Mouse (Mus musculus): ENCODE data around the gene Socs1. TPM values are rescaled to one million over a fixed set of nuclear protein-coding genes. Genes with fewer than 3 reads are reported as not detected.

The Socs1 gene
- polyA plus RNA-seq (2015; fragmentation: Nextera tagmentation; extraction: Ambion mirVana): 17.4 and 17.5 TPM in 2 replicates

DNA sequence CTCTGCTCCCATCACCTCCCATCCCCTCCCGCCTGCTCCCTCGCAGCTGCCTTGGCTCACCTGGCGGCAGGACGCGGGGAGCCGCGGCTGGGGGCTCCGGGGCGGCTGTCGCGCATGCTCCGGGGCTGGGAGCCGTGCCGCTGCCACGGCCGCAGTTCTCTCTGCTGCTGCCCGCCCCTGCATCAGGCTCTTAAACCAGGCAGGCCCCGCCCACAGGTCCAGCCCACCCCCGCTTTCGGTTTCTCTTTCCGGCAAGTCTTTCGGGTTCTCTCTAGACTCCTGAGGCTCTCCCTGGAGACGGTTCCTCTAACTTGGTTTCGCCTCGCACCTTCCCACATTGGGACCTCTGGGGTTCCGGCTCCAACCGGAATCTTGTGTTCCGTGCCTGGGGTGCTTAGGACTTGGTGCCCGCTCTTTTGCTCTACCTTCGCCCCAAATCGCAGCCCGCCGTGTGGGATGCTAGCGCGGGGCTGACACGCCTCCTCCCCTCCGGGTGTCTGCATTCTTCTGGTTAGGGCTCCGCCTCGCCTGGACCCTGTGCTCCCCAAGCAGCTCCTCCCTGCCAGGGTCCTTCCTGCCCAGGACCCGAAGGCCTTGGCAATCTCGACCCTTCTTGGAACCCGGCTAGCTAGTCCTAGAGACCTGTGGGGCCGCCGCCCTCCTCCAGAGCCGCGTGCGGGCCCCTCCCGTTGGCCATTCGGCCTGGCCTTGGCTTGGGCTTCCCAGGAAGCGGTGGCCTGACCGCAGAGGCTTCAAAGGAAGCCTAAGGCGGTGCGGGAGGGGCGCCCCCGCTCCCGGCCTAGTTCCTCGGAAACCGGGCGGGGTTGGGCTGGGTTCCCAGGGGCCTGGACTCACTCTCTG lies at the start of gene Socs1:
Gene Socs1 (minus strand): TSS at position 166 of the 861 bp plus-strand sequence.
- Histone ChIP-seq H3K4me3 (peak within 1 kb of the TSS; percentile 85), H3K9me3 (no peaks in the 10 kb centered on the region), H3K36me3 (no peaks in the 10 kb centered on the region), H3K9ac (peak within 1 kb of the TSS; percentile 80), H3K27me3 (no peaks in the 10 kb centered on the region), H3K4me2 (peak within 1 kb of the TSS; percentile 80), H3K27ac (peak within 1 kb of the TSS; percentile 100), H3K4me1 (peaks cover 60% of the 10 kb centered on the region)
- WGBS: under 1% methylated on average over 59 of the region's 59 CpGs
- peak; percentile 88 for ATAC-seq (ENCODE audit: insufficient number of reproducible peaks, low FRiP score, low TSS enrichment, low read depth)

- H3K4me3 ChIP-seq: peak overlapping the region; percentile 89
- WGBS: 5% methylated on average over 12 of the region's 12 CpGs
- H3K4me2 ChIP-seq: peak overlapping the region; percentile 91
- H3K9me3 ChIP-seq: no peaks in the 10 kb centered on the region
- peak overlapping the region; percentile 91; the same call in 1 of the 2 replicates for H3K27ac ChIP-seq
- no peak overlapping the region for H3K9ac ChIP-seq
- ATAC-seq (ENCODE audit: insufficient number of reproducible peaks, low FRiP score, low TSS enrichment, low read depth): no peak
- no peaks in the 10 kb centered on the region for H3K36me3 ChIP-seq
- H3K4me1 ChIP-seq: peaks cover 43% of the 10 kb centered on the region
- H3K27me3 ChIP-seq: no peaks in the 10 kb centered on the region
Measured at GRCm38 (mm10) chr16:10834542-10834910, 49.2 kb upstream of the Socs1 start.

DNA sequence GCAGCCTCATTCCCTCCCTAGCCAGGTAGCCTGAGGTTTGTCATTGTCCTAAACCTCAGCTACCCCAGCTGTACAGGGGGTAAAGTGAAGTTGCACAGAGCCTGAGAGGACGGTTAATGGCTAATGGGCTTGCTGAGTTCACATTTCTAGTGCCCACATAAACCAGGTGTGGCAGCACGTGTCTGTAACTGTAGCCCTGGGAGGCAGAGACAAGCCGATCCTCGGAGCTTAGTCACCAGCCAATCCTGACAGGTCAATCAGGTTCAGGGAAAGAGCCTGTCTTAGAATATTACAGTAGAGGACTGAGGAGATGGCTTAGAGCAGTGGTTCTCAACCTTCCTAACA lies 43.1 kb upstream of the Socs1 start:
- 30% methylated on average over 4 of the region's 4 CpGs for WGBS
- Histone ChIP-seq H3K27me3 (no peaks in the 10 kb centered on the region), H3K9me3 (no peaks in the 10 kb centered on the region), H3K27ac (no peak overlapping the region), H3K9ac (no peak overlapping the region), H3K36me3 (no peaks in the 10 kb centered on the region), H3K4me3 (no peak overlapping the region), H3K4me1 (peaks cover 8% of the 10 kb centered on the region), H3K4me2 (no peak overlapping the region)
- no peak for ATAC-seq (ENCODE audit: insufficient number of reproducible peaks, low FRiP score, low TSS enrichment, low read depth)

GRCm38 (mm10) chr16:10827766-10828460 lies 42.6 kb upstream of the Socs1 start:
- ATAC-seq (ENCODE audit: insufficient number of reproducible peaks, low FRiP score, low TSS enrichment, low read depth): no peak
- 78% methylated on average over 7 of the region's 7 CpGs for WGBS
- Histone ChIP-seq H3K27me3 (no peaks in the 10 kb centered on the region), H3K4me3 (no peak overlapping the region), H3K4me2 (no peak overlapping the region), H3K27ac (no peak overlapping the region), H3K9me3 (no peaks in the 10 kb centered on the region), H3K36me3 (no peaks in the 10 kb centered on the region), H3K9ac (no peak overlapping the region), H3K4me1 (peaks cover 8% of the 10 kb centered on the region)

GRCm38 (mm10) chr16:10827269-10827668 lies 41.9 kb upstream of the Socs1 start:
- H3K9me3 ChIP-seq: no peaks in the 10 kb centered on the region
- no peaks in the 10 kb centered on the region for H3K36me3 ChIP-seq
- 93% methylated on average over 9 of the region's 9 CpGs for WGBS
- no peak overlapping the region for H3K4me3 ChIP-seq
- H3K27ac ChIP-seq: no peak overlapping the region
- peaks cover 8% of the 10 kb centered on the region for H3K4me1 ChIP-seq
- H3K4me2 ChIP-seq: no peak overlapping the region
- no peak for ATAC-seq (ENCODE audit: insufficient number of reproducible peaks, low FRiP score, low TSS enrichment, low read depth)
- H3K27me3 ChIP-seq: no peaks in the 10 kb centered on the region
- no peak overlapping the region for H3K9ac ChIP-seq

GRCm38 (mm10) chr16:10825840-10826239 lies 40.5 kb upstream of the Socs1 start:
- no peak overlapping the region for H3K9ac ChIP-seq
- WGBS: 56% methylated on average over 4 of the region's 4 CpGs
- no peak overlapping the region for H3K4me2 ChIP-seq
- no peak overlapping the region for H3K27ac ChIP-seq
- H3K9me3 ChIP-seq: no peaks in the 10 kb centered on the region
- H3K4me1 ChIP-seq: peaks cover 15% of the 10 kb centered on the region
- H3K4me3 ChIP-seq: no peak overlapping the region
- H3K27me3 ChIP-seq: no peaks in the 10 kb centered on the region
- no peak for ATAC-seq (ENCODE audit: insufficient number of reproducible peaks, low FRiP score, low TSS enrichment, low read depth)
- H3K36me3 ChIP-seq: no peaks in the 10 kb centered on the region

DNA sequence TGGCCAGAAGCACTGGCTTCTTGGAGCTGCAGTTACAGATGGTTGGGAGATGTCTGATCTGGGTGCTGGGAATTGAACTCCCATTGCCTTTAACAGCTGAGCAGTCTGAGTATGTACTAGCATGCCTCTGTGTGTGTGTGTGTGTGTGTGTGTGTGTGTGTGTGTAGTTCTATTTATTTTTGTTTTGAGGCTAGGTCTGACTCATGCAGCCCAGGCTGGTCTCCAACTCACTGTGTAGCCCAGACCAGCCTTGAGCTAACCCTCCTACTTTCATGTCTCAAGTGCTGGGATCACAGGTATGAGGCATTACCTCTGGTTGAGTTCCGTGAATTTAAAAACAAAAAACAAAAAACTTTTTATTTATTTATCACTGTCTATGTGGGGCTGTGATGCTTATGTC lies 39.2 kb upstream of the Socs1 start:
- no peak for ATAC-seq (ENCODE audit: insufficient number of reproducible peaks, low FRiP score, low TSS enrichment, low read depth)
- Histone ChIP-seq H3K4me2 (no peak overlapping the region), H3K9ac (no peak overlapping the region), H3K27ac (no peak overlapping the region), H3K9me3 (no peaks in the 10 kb centered on the region), H3K36me3 (no peaks in the 10 kb centered on the region), H3K27me3 (no peaks in the 10 kb centered on the region), H3K4me3 (no peak overlapping the region), H3K4me1 (peaks cover 15% of the 10 kb centered on the region)
- 78% methylated on average over 1 of the region's 1 CpGs for WGBS

- H3K27me3 ChIP-seq: no peaks in the 10 kb centered on the region
- ATAC-seq (ENCODE audit: insufficient number of reproducible peaks, low FRiP score, low TSS enrichment, low read depth): no peak
- WGBS: 51% methylated on average over 4 of the region's 4 CpGs
- no peaks in the 10 kb centered on the region for H3K36me3 ChIP-seq
- no peaks in the 10 kb centered on the region for H3K9me3 ChIP-seq
- no peak overlapping the region for H3K4me2 ChIP-seq
- peaks cover 15% of the 10 kb centered on the region for H3K4me1 ChIP-seq
- H3K27ac ChIP-seq: no peak overlapping the region
- no peak overlapping the region for H3K4me3 ChIP-seq
- H3K9ac ChIP-seq: no peak overlapping the region
Measured at GRCm38 (mm10) chr16:10821387-10821786, 36.1 kb upstream of the Socs1 start.

- Histone ChIP-seq H3K36me3 (no peaks in the 10 kb centered on the region), H3K27ac (no peak overlapping the region), H3K4me3 (no peak overlapping the region), H3K4me2 (no peak overlapping the region), H3K9ac (no peak overlapping the region), H3K4me1 (peaks cover 7% of the 10 kb centered on the region), H3K27me3 (no peaks in the 10 kb centered on the region), H3K9me3 (no peaks in the 10 kb centered on the region)
- no peak for ATAC-seq (ENCODE audit: insufficient number of reproducible peaks, low FRiP score, low TSS enrichment, low read depth)
- WGBS: 70% methylated on average over 3 of the region's 3 CpGs
Measured at GRCm38 (mm10) chr16:10819966-10820365, 34.6 kb upstream of the Socs1 start.

DNA sequence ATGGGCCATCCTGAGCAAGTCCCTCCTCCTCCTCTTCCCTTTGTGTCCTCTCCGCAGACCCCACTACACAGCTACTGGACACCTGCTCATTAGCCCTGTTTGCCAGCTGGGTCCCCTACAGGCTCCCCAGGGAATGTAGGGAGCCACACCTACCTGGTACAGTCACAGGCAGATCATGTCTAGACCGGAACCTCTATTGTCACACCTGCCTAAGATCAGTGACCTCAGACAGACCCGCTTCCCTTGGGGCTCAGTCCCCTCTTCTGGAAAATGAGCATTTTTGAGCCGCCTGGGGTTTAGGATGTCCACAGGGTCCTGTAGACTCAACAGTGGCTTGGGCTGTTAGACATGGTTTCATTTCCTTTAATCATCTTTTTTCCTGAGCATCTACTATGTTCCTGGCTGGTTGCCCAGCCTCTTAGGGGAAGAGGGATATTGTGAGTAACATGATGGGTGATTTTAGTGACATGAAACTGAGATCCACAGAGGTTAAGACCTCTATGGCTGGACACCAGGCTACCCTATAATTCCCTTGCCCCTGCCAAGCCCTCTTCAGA lies 33.3 kb upstream of the Socs1 start:
- Histone ChIP-seq H3K4me3 (no peak overlapping the region), H3K27me3 (no peaks in the 10 kb centered on the region), H3K27ac (no peak overlapping the region), H3K9ac (no peak overlapping the region), H3K36me3 (no peaks in the 10 kb centered on the region), H3K4me1 (peaks cover 7% of the 10 kb centered on the region), H3K4me2 (no peak overlapping the region), H3K9me3 (no peaks in the 10 kb centered on the region)
- ATAC-seq (ENCODE audit: insufficient number of reproducible peaks, low FRiP score, low TSS enrichment, low read depth): no peak
- WGBS: 67% methylated on average over 4 of the region's 4 CpGs

- WGBS: 74% methylated on average over 4 of the region's 4 CpGs
- Histone ChIP-seq H3K4me3 (no peak overlapping the region), H3K9me3 (no peaks in the 10 kb centered on the region), H3K27me3 (no peaks in the 10 kb centered on the region), H3K27ac (no peak overlapping the region), H3K9ac (no peak overlapping the region), H3K4me2 (no peak overlapping the region), H3K36me3 (no peaks in the 10 kb centered on the region), H3K4me1 (no peaks in the 10 kb centered on the region)
- no peak for ATAC-seq (ENCODE audit: insufficient number of reproducible peaks, low FRiP score, low TSS enrichment, low read depth)
Measured at GRCm38 (mm10) chr16:10814864-10815263, 29.5 kb upstream of the Socs1 start.

GRCm38 (mm10) chr16:10813726-10814125 lies 28.4 kb upstream of the Socs1 start:
- no peaks in the 10 kb centered on the region for H3K9me3 ChIP-seq

More at GRCm38 (mm10) chr16:10813726-10814125, 28.4 kb upstream of the Socs1 start:
- Histone ChIP-seq H3K4me3 (no peak overlapping the region), H3K36me3 (no peaks in the 10 kb centered on the region), H3K27ac (no peak overlapping the region), H3K4me1 (no peaks in the 10 kb centered on the region), H3K9ac (no peak overlapping the region), H3K4me2 (no peak overlapping the region), H3K27me3 (no peaks in the 10 kb centered on the region)
- ATAC-seq (ENCODE audit: insufficient number of reproducible peaks, low FRiP score, low TSS enrichment, low read depth): no peak
- 79% methylated on average over 4 of the region's 4 CpGs for WGBS

All from limb, embryonic 15.5 days (tissue).